Mouse (Mus musculus): ENCODE measurements around the gene Bcap31. TPM values are rescaled to one million over a fixed set of nuclear protein-coding genes. Genes with fewer than 3 reads are reported as not detected.

Gene Bcap31
- total and polyA plus RNA-seq, 3 experiments = 119 to 239 (median 176) TPM

GRCm38 (mm10) chrX:73675231-73675630 lies 40.7 kb downstream of the Bcap31 start:
- H3K9me3 ChIP-seq (replicated peaks; ENCODE audit: low read length) = no peaks in the 10 kb centered on the region
- TF ChIP-seq ZC3H11A (IDR thresholded peaks at IDR 0.05; ENCODE audit: low read depth, low read length) (no peak), RCOR1 (conservative IDR thresholded peaks at IDR 0.05; ENCODE audit: low read depth, low read length) (no peak), MAX (IDR thresholded peaks at IDR 0.05; ENCODE audit: low read length) (no peak), ELF1 (IDR thresholded peaks at IDR 0.05; ENCODE audit: low read depth, low read length) (no peak), BHLHE40 (IDR thresholded peaks at IDR 0.05; ENCODE audit: low read depth, low read length) (no peak), GABPA (IDR thresholded peaks at IDR 0.05; ENCODE audit: insufficient replicate concordance, low read depth, low read length) (no peak), TCF12 (IDR thresholded peaks at IDR 0.05; ENCODE audit: low read depth, low read length) (no peak), JUN (IDR thresholded peaks at IDR 0.05; ENCODE audit: insufficient read depth, low read depth, low read length) (no peak), SMC3 (IDR thresholded peaks at IDR 0.05; ENCODE audit: low read depth, low read length) (no peak), MEF2A (IDR thresholded peaks at IDR 0.05; ENCODE audit: borderline replicate concordance, low read depth, low read length) (no peak), HCFC1 (IDR thresholded peaks at IDR 0.05; ENCODE audit: low read depth, low read length) (no peak), E2F4 (IDR thresholded peaks at IDR 0.05; ENCODE audit: insufficient replicate concordance, low read depth, low read length) (no peak), ZMIZ1 (IDR thresholded peaks at IDR 0.05; ENCODE audit: low read depth, low read length) (no peak)
- H3K27ac ChIP-seq (ENCODE audit: insufficient read depth, low read depth) = no peak overlapping the region
- H3K27me3 ChIP-seq (replicated peaks) = no peaks in the 10 kb centered on the region
- no peaks in the 10 kb centered on the region for H3K79me2 ChIP-seq (replicated peaks; ENCODE audit: control insufficient read depth, extremely low read depth, insufficient read depth, poor library complexity, severe bottlenecking)
- in situ Hi-C loops (cut with MboI; ENCODE audit: low pct_ligation_motif_present, low pct_unique_long_range_greater_than_20kb, low sequenced_read_pairs) = no loop called here
- H3K4me1 ChIP-seq (ENCODE audit: control insufficient read depth in 1 of 2, insufficient read depth in 2 of 2) = peaks cover 3 to 4% of the 10 kb centered on the region in 2 experiments; a peak in 3 of 4 replicates
- dilution Hi-C loops (cut with MboI; ENCODE audit: extremely low pct_ligation_motif_present, extremely low pct_unique_long_range_greater_than_20kb, low sequenced_read_pairs) = no loop called here
- H3K4me2 ChIP-seq (ENCODE audit: insufficient read depth, low read depth, poor library complexity, severe bottlenecking) = no peak overlapping the region
- H3K9ac ChIP-seq (ENCODE audit: insufficient read depth, low read depth) = no peak overlapping the region
- peaks cover 10 to 17% of the 10 kb centered on the region in 2 experiments for H3K36me3 ChIP-seq (replicated peaks in 1 of 2; ENCODE audit: control insufficient read depth in 1 of 2, insufficient read depth in 1 of 2, low read length in 1 of 2)
- DNase-seq (ENCODE audit: extremely low read depth) = no peak
- H3K4me3 ChIP-seq (replicated peaks in 1 of 3; ENCODE audit: low read depth in 2 of 3, low read length in 2 of 3, poor library complexity in 1 of 3) = no peak overlapping the region

- Histone ChIP-seq H3K9ac (ENCODE audit: insufficient read depth, low read depth) (no peak overlapping the region), H3K4me2 (ENCODE audit: insufficient read depth, low read depth, poor library complexity, severe bottlenecking) (peak overlapping the region; percentile 64; the same call in 1 of the 2 replicates), H3K4me3 (replicated peaks in 1 of 3; ENCODE audit: low read depth in 2 of 3, low read length in 2 of 3, poor library complexity in 1 of 3) (no peak overlapping the region), H3K36me3 (replicated peaks in 1 of 2; ENCODE audit: control insufficient read depth in 1 of 2, insufficient read depth in 1 of 2, low read length in 1 of 2) (peaks cover 2 to 7% of the 10 kb centered on the region in 2 experiments), H3K4me1 (ENCODE audit: control insufficient read depth in 1 of 2, insufficient read depth in 2 of 2) (peaks cover 3 to 4% of the 10 kb centered on the region in 2 experiments; a peak in 3 of 4 replicates), H3K79me2 (replicated peaks; ENCODE audit: control insufficient read depth, extremely low read depth, insufficient read depth, poor library complexity, severe bottlenecking) (no peaks in the 10 kb centered on the region), H3K27me3 (replicated peaks) (no peaks in the 10 kb centered on the region), H3K27ac (ENCODE audit: insufficient read depth, low read depth) (no peak overlapping the region), H3K9me3 (replicated peaks; ENCODE audit: low read length) (no peaks in the 10 kb centered on the region)
- dilution Hi-C loops (cut with MboI; ENCODE audit: extremely low pct_ligation_motif_present, extremely low pct_unique_long_range_greater_than_20kb, low sequenced_read_pairs) = no loop called here
- DNase-seq (ENCODE audit: extremely low read depth) = no peak
- in situ Hi-C loops (cut with MboI; ENCODE audit: low pct_ligation_motif_present, low pct_unique_long_range_greater_than_20kb, low sequenced_read_pairs) = loop anchor here (25.0 kb wide), 1 partner anchor 662 kb away; no protein-coding TSS in a partner anchor
- no peak for TF ChIP-seq TBP (conservative IDR thresholded peaks at IDR 0.05; ENCODE audit: low read depth, low read length)
Measured at GRCm38 (mm10) chrX:73673968-73674661, 41.9 kb downstream of the Bcap31 start.
